Mouse (Mus musculus): ENCODE results near the gene Ntrk3. TPM values are rescaled to one million over a fixed set of nuclear protein-coding genes. Genes with fewer than 3 reads are reported as not detected.
A peak's percentile ranks its signal among the peaks of the same experiment; 100 is the strongest.

Ntrk3 gene
- polyA plus RNA-seq, 1 experiment: 9.7 TPM

DNA sequence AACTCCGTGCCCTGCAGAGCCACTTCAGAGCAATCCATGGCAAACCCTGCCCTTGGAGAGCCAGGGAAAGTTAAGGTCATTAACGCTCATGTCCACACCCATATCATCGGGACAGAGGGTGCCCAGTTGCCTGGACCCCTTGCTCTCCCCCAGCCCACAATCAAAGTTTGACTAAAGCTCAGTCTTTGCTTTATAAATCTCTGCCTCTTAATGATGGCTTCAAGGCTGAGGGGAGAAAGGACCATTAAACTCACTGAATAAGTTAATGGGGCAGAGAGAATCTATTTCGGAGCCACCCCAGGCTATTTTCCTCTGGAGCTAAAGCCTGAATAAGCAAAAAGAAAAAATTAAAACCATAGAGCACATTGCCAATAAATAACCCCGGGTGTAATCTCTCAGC is 182.3 kb downstream of the Ntrk3 start:
- peak; percentile 4 for DNase-seq
- no peak overlapping the region for H3K27ac ChIP-seq (ENCODE audit: insufficient read depth, low read depth, low read length)
- no peaks in the 10 kb centered on the region for H3K36me3 ChIP-seq (ENCODE audit: control insufficient read depth, insufficient read depth, low read length)
- H3K27me3 ChIP-seq (replicated peaks; ENCODE audit: control insufficient read depth, insufficient read depth, low read length): no peaks in the 10 kb centered on the region
- WGBS: 29% methylated on average over 5 of the region's 5 CpGs
- no peaks in the 10 kb centered on the region for H3K4me1 ChIP-seq (ENCODE audit: control insufficient read depth, insufficient read depth, low read length)
- TF ChIP-seq POLR2A (IDR thresholded peaks at IDR 0.05; ENCODE audit: low read depth, low read length) (no peak), CTCF (conservative IDR thresholded peaks at IDR 0.05; ENCODE audit: insufficient read depth, insufficient read length, low read depth, low read length) (no peak)
- no peak overlapping the region for H3K4me3 ChIP-seq (ENCODE audit: insufficient read depth, low read depth, low read length)

DNA sequence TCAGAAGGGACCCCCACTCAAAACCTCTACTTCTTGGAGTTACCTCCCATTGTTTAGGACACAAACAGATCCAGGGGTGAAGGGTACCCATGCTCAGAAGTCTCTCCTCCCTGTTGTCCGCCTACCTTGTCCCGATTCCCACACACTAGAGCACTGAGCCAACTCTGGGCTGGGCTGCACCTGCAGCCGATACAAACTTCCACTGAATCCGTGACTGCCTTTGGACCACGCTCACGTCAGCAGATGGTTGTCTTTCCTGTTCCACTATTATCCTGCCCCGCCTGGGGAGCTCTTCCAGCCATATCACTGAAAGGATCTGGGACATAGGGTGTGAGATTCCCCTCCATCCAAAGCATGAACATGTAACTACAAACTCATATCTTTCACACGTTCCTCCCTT is 188.4 kb downstream of the Ntrk3 start:
- no peaks in the 10 kb centered on the region for H3K36me3 ChIP-seq (ENCODE audit: control insufficient read depth, insufficient read depth, low read length)
- H3K27ac ChIP-seq (ENCODE audit: insufficient read depth, low read depth, low read length): no peak overlapping the region
- no peak for DNase-seq
- no peak overlapping the region for H3K4me3 ChIP-seq (ENCODE audit: insufficient read depth, low read depth, low read length)
- TF ChIP-seq POLR2A (IDR thresholded peaks at IDR 0.05; ENCODE audit: low read depth, low read length) (no peak), CTCF (conservative IDR thresholded peaks at IDR 0.05; ENCODE audit: insufficient read depth, insufficient read length, low read depth, low read length) (no peak)
- no peaks in the 10 kb centered on the region for H3K27me3 ChIP-seq (replicated peaks; ENCODE audit: control insufficient read depth, insufficient read depth, low read length)
- 91% methylated on average over 8 of the region's 8 CpGs for WGBS
- no peaks in the 10 kb centered on the region for H3K4me1 ChIP-seq (ENCODE audit: control insufficient read depth, insufficient read depth, low read length)

DNA sequence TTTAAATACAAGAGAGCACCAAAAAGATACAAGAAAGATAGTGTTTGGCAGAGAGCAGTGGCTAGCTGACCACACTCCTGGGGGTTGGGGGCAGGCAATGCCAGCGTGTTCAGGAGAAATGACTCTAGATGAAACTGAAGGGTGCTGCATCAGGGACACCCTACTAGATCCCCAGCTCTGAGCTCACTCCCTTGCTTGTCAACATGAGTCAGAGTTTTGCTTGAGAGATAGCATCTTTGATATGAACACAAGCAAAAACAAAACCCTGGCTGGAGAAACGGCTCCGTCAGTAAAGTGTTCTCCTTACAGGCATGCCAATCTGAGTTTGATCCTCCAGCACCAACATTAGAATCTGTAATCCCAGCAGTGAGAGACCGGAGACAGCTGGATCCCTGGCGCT is 189.1 kb downstream of the Ntrk3 start:
- Histone ChIP-seq H3K4me3 (ENCODE audit: insufficient read depth, low read depth, low read length) (no peak overlapping the region), H3K27ac (ENCODE audit: insufficient read depth, low read depth, low read length) (no peak overlapping the region), H3K27me3 (replicated peaks; ENCODE audit: control insufficient read depth, insufficient read depth, low read length) (no peaks in the 10 kb centered on the region), H3K4me1 (ENCODE audit: control insufficient read depth, insufficient read depth, low read length) (no peaks in the 10 kb centered on the region), H3K36me3 (ENCODE audit: control insufficient read depth, insufficient read depth, low read length) (no peaks in the 10 kb centered on the region)
- no peak for TF ChIP-seq CTCF (conservative IDR thresholded peaks at IDR 0.05; ENCODE audit: insufficient read depth, insufficient read length, low read depth, low read length)
- TF ChIP-seq POLR2A (IDR thresholded peaks at IDR 0.05; ENCODE audit: low read depth, low read length): no peak
- DNase-seq: no peak
- WGBS: 83% methylated on average over 5 of the region's 5 CpGs

DNA sequence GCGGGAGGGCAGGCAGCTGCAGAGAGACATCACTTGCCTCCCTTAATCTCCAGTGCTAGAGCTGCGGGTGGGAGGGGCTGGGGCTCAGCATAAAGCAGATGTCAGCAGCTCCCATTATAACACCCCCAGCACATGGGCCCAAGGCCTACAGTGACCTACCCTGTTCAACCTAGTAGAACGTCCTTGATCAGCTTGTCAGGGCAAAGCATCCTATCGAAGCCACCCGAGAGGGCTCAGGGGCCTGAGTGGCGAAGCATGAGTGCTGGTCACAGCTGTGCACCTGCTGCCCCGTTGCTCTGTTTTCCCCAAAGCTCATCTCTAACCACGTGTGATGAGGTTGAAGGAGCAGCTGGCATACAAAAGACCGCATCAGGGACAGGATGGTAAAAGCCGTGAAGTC is 191.3 kb downstream of the Ntrk3 start:
- WGBS: 72% methylated on average over 10 of the region's 10 CpGs
- TF ChIP-seq POLR2A (IDR thresholded peaks at IDR 0.05; ENCODE audit: low read depth, low read length): no peak
- TF ChIP-seq CTCF (conservative IDR thresholded peaks at IDR 0.05; ENCODE audit: insufficient read depth, insufficient read length, low read depth, low read length): no peak
- no peaks in the 10 kb centered on the region for H3K27me3 ChIP-seq (replicated peaks; ENCODE audit: control insufficient read depth, insufficient read depth, low read length)
- no peak overlapping the region for H3K27ac ChIP-seq (ENCODE audit: insufficient read depth, low read depth, low read length)
- no peak overlapping the region for H3K4me3 ChIP-seq (ENCODE audit: insufficient read depth, low read depth, low read length)
- H3K4me1 ChIP-seq (ENCODE audit: control insufficient read depth, insufficient read depth, low read length): no peaks in the 10 kb centered on the region
- DNase-seq: no peak
- no peaks in the 10 kb centered on the region for H3K36me3 ChIP-seq (ENCODE audit: control insufficient read depth, insufficient read depth, low read length)

DNA sequence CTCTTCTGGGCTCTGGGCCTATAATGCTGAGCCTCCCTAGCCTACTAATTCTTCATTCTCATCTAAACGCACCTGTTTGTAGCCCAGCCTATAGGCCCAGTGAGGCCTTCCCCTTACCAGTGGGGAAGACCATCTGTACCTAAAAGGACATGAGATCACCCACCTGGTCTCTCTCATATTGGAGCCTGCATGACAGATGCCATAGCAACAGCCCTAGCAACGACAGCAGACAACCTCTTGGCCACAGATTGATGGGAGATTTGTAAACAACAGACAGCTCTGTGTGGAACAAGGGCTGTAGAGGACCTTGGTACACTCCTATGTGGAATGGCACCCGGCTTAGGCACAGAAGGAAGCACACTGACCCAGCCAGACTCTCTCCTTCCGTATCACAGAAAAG is 195.3 kb downstream of the Ntrk3 start:
- H3K27me3 ChIP-seq (replicated peaks; ENCODE audit: control insufficient read depth, insufficient read depth, low read length): no peaks in the 10 kb centered on the region

DNA sequence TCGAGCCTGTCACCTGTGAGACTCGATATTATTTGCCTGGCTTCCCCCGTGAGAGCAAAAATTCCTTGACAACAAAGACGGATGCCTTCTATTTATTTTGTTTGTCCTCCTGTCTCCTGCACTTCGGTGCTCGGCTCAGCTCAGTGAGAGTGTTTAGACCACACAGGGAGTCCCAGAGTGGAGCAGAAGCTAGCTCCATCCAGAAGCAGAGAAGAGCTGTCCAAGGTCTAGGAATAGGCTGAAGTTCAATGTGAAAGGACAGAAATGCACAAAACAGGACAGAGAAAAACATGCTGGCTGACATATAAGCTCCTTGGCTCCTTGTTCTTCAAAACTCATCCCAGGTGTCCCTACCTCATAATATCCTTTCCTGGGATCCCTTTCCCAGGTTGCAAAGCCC is 207.5 kb downstream of the Ntrk3 start:
- 22% methylated on average over 6 of the region's 6 CpGs for WGBS
- H3K4me1 ChIP-seq (ENCODE audit: control insufficient read depth, insufficient read depth, low read length): no peaks in the 10 kb centered on the region
- H3K27me3 ChIP-seq (replicated peaks; ENCODE audit: control insufficient read depth, insufficient read depth, low read length): no peaks in the 10 kb centered on the region
- no peak for TF ChIP-seq CTCF (conservative IDR thresholded peaks at IDR 0.05; ENCODE audit: insufficient read depth, insufficient read length, low read depth, low read length)
- no peak for TF ChIP-seq POLR2A (IDR thresholded peaks at IDR 0.05; ENCODE audit: low read depth, low read length)
- H3K27ac ChIP-seq (ENCODE audit: insufficient read depth, low read depth, low read length): no peak overlapping the region
- H3K36me3 ChIP-seq (ENCODE audit: control insufficient read depth, insufficient read depth, low read length): no peaks in the 10 kb centered on the region
- no peak for DNase-seq
- no peak overlapping the region for H3K4me3 ChIP-seq (ENCODE audit: insufficient read depth, low read depth, low read length)

More for the DNA sequence above, 195.3 kb downstream of the Ntrk3 start:
- H3K4me3 ChIP-seq (ENCODE audit: insufficient read depth, low read depth, low read length): no peak overlapping the region
- WGBS: 81% methylated on average over 4 of the region's 4 CpGs
- H3K27ac ChIP-seq (ENCODE audit: insufficient read depth, low read depth, low read length): no peak overlapping the region
- no peak for DNase-seq
- no peak for TF ChIP-seq CTCF (conservative IDR thresholded peaks at IDR 0.05; ENCODE audit: insufficient read depth, insufficient read length, low read depth, low read length)
- TF ChIP-seq POLR2A (IDR thresholded peaks at IDR 0.05; ENCODE audit: low read depth, low read length): no peak
- H3K36me3 ChIP-seq (ENCODE audit: control insufficient read depth, insufficient read depth, low read length): no peaks in the 10 kb centered on the region
- no peaks in the 10 kb centered on the region for H3K4me1 ChIP-seq (ENCODE audit: control insufficient read depth, insufficient read depth, low read length)

DNA sequence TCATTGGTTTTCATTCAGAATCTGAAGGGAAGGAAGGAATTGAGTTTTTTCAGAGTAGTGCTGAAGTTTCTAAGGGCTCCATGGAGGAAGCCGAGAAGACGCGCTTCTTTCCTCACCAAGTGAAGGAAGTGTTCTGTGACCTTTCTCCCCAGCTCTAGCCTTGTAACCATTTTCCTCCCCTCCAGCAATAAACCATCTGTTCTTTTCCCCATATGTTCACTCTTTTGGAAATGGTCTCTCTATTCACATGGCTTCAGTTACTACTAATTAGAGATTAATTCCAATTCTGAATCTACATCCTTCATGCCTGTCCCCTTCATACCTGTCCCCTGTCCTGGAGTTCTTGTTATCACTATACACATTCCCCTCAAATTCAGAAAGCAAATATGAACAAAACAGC is 209.8 kb downstream of the Ntrk3 start:
- 50% methylated on average over 3 of the region's 3 CpGs for WGBS
- no peaks in the 10 kb centered on the region for H3K4me1 ChIP-seq (ENCODE audit: control insufficient read depth, insufficient read depth, low read length)
- DNase-seq: no peak
- no peaks in the 10 kb centered on the region for H3K36me3 ChIP-seq (ENCODE audit: control insufficient read depth, insufficient read depth, low read length)
- no peaks in the 10 kb centered on the region for H3K27me3 ChIP-seq (replicated peaks; ENCODE audit: control insufficient read depth, insufficient read depth, low read length)
- H3K4me3 ChIP-seq (ENCODE audit: insufficient read depth, low read depth, low read length): no peak overlapping the region
- no peak overlapping the region for H3K27ac ChIP-seq (ENCODE audit: insufficient read depth, low read depth, low read length)
- no peak for TF ChIP-seq POLR2A (IDR thresholded peaks at IDR 0.05; ENCODE audit: low read depth, low read length)
- TF ChIP-seq CTCF (conservative IDR thresholded peaks at IDR 0.05; ENCODE audit: insufficient read depth, insufficient read length, low read depth, low read length): no peak

DNA sequence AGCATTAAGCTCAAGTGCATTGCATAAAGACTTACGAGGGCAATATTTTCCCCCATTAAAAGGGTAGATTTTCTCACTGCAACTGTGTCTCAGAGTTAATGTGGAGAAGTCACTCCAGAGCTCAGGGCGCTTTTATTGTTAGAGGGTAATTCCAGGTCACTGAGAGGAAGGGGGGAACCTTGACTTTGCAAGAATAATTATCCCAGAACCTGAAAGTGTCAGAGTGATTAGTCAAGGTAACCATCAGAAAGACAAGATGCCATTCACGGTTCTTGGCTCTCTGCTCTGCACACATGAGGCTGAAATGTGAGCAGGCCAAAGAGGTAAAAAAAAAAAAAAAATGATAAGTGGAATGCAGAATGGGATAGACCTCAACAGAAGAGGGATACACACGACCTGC is 210.2 kb downstream of the Ntrk3 start:
- H3K4me1 ChIP-seq (ENCODE audit: control insufficient read depth, insufficient read depth, low read length): no peaks in the 10 kb centered on the region
- WGBS: 29% methylated on average over 4 of the region's 4 CpGs

More for the DNA sequence above, 210.2 kb downstream of the Ntrk3 start:
- Histone ChIP-seq H3K36me3 (ENCODE audit: control insufficient read depth, insufficient read depth, low read length) (no peaks in the 10 kb centered on the region), H3K27ac (ENCODE audit: insufficient read depth, low read depth, low read length) (no peak overlapping the region), H3K4me3 (ENCODE audit: insufficient read depth, low read depth, low read length) (no peak overlapping the region), H3K27me3 (replicated peaks; ENCODE audit: control insufficient read depth, insufficient read depth, low read length) (no peaks in the 10 kb centered on the region)
- DNase-seq: no peak
- TF ChIP-seq POLR2A (IDR thresholded peaks at IDR 0.05; ENCODE audit: low read depth, low read length): no peak
- no peak for TF ChIP-seq CTCF (conservative IDR thresholded peaks at IDR 0.05; ENCODE audit: insufficient read depth, insufficient read length, low read depth, low read length)
